Mouse (Mus musculus) right cerebral cortex, postnatal 36 days (tissue): Measurements from ENCODE around the gene Slc35e3.

Source experiments
- DNase-seq, 2 experiments: peaks; one replicate each; pipeline ENCODE4 v3.0.0; 2022; ENCODE audit warnings: low spot score in 2 of 2, mixed read lengths in 1 of 2

The Slc35e3 gene

GRCm38 (mm10) chr10:117697561-117698115 is 48.5 kb downstream of the Slc35e3 start:
- DNase-seq = no peak

GRCm38 (mm10) chr10:117696827-117697560 is 49.2 kb downstream of the Slc35e3 start:
- no peak for DNase-seq

GRCm38 (mm10) chr10:117696021-117696826 is 49.9 kb downstream of the Slc35e3 start:
- no peak for DNase-seq

GRCm38 (mm10) chr10:117695605-117696004 is 50.6 kb downstream of the Slc35e3 start:
- DNase-seq = no peak

GRCm38 (mm10) chr10:117695027-117695426 is 51.1 kb downstream of the Slc35e3 start:
- DNase-seq = no peak

- no peak for DNase-seq
Observed at GRCm38 (mm10) chr10:117694255-117694953, 51.8 kb downstream of the Slc35e3 start.

GRCm38 (mm10) chr10:117692953-117693352 is 53.2 kb downstream of the Slc35e3 start:
- DNase-seq = no peak

- DNase-seq = no peak
Observed at GRCm38 (mm10) chr10:117692173-117692572, 54.0 kb downstream of the Slc35e3 start.

- no peak for DNase-seq
Observed at GRCm38 (mm10) chr10:117691389-117691968, 54.7 kb downstream of the Slc35e3 start.

- no peak for DNase-seq
Observed at GRCm38 (mm10) chr10:117690770-117691296, 55.3 kb downstream of the Slc35e3 start.

- no peak for DNase-seq
Observed at GRCm38 (mm10) chr10:117690101-117690352, 56.1 kb downstream of the Slc35e3 start.

GRCm38 (mm10) chr10:117689297-117690100 is 56.7 kb downstream of the Slc35e3 start:
- no peak for DNase-seq

- no peak for DNase-seq
Observed at GRCm38 (mm10) chr10:117688204-117689151, 57.7 kb downstream of the Slc35e3 start.

GRCm38 (mm10) chr10:117687577-117687976 is 58.6 kb downstream of the Slc35e3 start:
- DNase-seq = no peak

GRCm38 (mm10) chr10:117687018-117687417 is 59.1 kb downstream of the Slc35e3 start:
- DNase-seq = no peak

- DNase-seq = no peak
Observed at GRCm38 (mm10) chr10:117685849-117686591, 60.1 kb downstream of the Slc35e3 start.

GRCm38 (mm10) chr10:117685171-117685848 is 60.9 kb downstream of the Slc35e3 start:
- no peak for DNase-seq
